Mouse (Mus musculus) bone marrow macrophage, adult 2 months (primary cell): ENCODE data around the gene Tspyl1.
"Not testable (repeated sequence)": the region's sequence is repeated elsewhere in the genome, so short reads cannot be mapped to it uniquely, and the experiment has no call there.

ENCODE experiments used
- CTCF ChIP-seq: IDR thresholded peaks from 2 replicates; pipeline ENCODE4 v1.5.1; 2012; ENCODE audit warnings: low read depth, mild to moderate bottlenecking, low read length, moderate library complexity
- POLR2A ChIP-seq: IDR thresholded peaks from 2 replicates; pipeline ENCODE4 v1.6.1; 2012; ENCODE audit warnings: mild to moderate bottlenecking, low read depth, low read length, borderline replicate concordance

DNA sequence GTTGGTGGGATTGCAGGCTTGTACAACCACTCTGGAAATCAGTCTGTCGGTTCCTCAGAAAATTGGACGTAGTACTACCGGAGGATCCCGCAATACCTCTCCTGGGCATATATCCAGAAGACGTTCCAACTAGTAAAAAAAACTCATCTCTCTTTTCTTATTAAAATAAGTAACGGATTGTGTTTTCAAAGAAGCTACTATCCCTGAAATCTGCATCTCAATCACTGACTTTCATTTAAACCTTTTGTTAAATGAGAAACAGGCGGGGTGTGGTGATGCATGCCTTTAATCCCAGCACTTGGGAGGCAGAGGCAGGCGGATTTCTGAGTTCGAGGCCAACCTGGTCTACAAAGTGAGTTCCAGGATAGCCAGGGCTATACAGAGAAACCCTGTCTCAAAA is 29.2 kb upstream of the Tspyl1 start:
- not testable (repeated sequence) for TF ChIP-seq CTCF, POLR2A
